Mouse (Mus musculus) bone marrow, adult 2 months (tissue): ENCODE results near the gene Vps37b.

Experiments used
- CTCF ChIP-seq: fragments of 200-500 bp; IDR thresholded peaks from 2 replicates; pipeline ENCODE4 v1.5.1; 2011; ENCODE audit warnings: low read length, control low read depth; ENCODE audit not compliant: control insufficient read depth, insufficient read depth
- POLR2A ChIP-seq: fragments of 200-500 bp; IDR thresholded peaks from 2 replicates; pipeline ENCODE4 v1.6.1; 2011; ENCODE audit warnings: low read depth, mild to moderate bottlenecking, control low read depth, low read length, borderline replicate concordance; ENCODE audit not compliant: control insufficient read depth

GRCm38 (mm10) chr5:123991321-123991720, 40.7 kb downstream of the Vps37b start:
- TF ChIP-seq POLR2A = no peak
- no peak for TF ChIP-seq CTCF
